Mouse (Mus musculus): ENCODE results near the gene Lca5. TPM values are rescaled to one million over a fixed set of nuclear protein-coding genes. Genes with fewer than 3 reads are reported as not detected.

Gene Lca5
- polyA plus RNA-seq, 1 experiment from 2014 or later = 17.9 TPM

GRCm38 (mm10) chr9:83434489-83434888 is 6.4 kb downstream of the Lca5 start:
- no peak overlapping the region for H3K27ac ChIP-seq (replicated peaks)
- no peaks in the 10 kb centered on the region for H3K9me3 ChIP-seq
- peak; percentile 6 for DNase-seq (ENCODE audit: low spot score)
- WGBS = 62% methylated on average over 4 of the region's 4 CpGs
- H3K4me3 ChIP-seq = no peak overlapping the region
- H3K36me3 ChIP-seq (replicated peaks) = peaks cover 14% of the 10 kb centered on the region; the same call in 1 of the 2 replicates
- H3K4me1 ChIP-seq = peaks cover 6% of the 10 kb centered on the region
- H3K27me3 ChIP-seq (replicated peaks; ENCODE audit: low read depth, poor library complexity, severe bottlenecking) = no peaks in the 10 kb centered on the region

- WGBS = 63% methylated on average over 7 of the region's 7 CpGs
- Histone ChIP-seq H3K9me3 (no peaks in the 10 kb centered on the region), H3K4me1 (peaks cover 6% of the 10 kb centered on the region), H3K27me3 (replicated peaks; ENCODE audit: low read depth, poor library complexity, severe bottlenecking) (no peaks in the 10 kb centered on the region), H3K36me3 (replicated peaks) (peaks cover 14% of the 10 kb centered on the region; the same call in 1 of the 2 replicates), H3K27ac (replicated peaks) (no peak overlapping the region), H3K4me3 (no peak overlapping the region)
- DNase-seq (ENCODE audit: low spot score) = peak; percentile 35
Observed at GRCm38 (mm10) chr9:83433661-83434060, 7.3 kb downstream of the Lca5 start.

- H3K36me3 ChIP-seq (replicated peaks) = peaks cover 48% of the 10 kb centered on the region
- H3K9me3 ChIP-seq = no peaks in the 10 kb centered on the region; the same call in 1 of the 2 replicates
- H3K27ac ChIP-seq (replicated peaks) = no peak overlapping the region
- DNase-seq (ENCODE audit: low spot score) = no peak
- H3K27me3 ChIP-seq (replicated peaks; ENCODE audit: low read depth, poor library complexity, severe bottlenecking) = no peaks in the 10 kb centered on the region
- WGBS = 86% methylated on average over 4 of the region's 4 CpGs
- no peak overlapping the region for H3K4me3 ChIP-seq
- no peaks in the 10 kb centered on the region for H3K4me1 ChIP-seq
Observed at GRCm38 (mm10) chr9:83427926-83428325, 13.0 kb downstream of the Lca5 start.

- H3K36me3 ChIP-seq (replicated peaks) = peaks cover 70% of the 10 kb centered on the region
- H3K4me1 ChIP-seq = no peaks in the 10 kb centered on the region
- WGBS = 93% methylated on average over 5 of the region's 5 CpGs
- H3K4me3 ChIP-seq = no peak overlapping the region
- no peak overlapping the region for H3K27ac ChIP-seq (replicated peaks)
- H3K27me3 ChIP-seq (replicated peaks; ENCODE audit: low read depth, poor library complexity, severe bottlenecking) = no peaks in the 10 kb centered on the region
- no peak for DNase-seq (ENCODE audit: low spot score)
- peaks cover 9% of the 10 kb centered on the region; the same call in 1 of the 2 replicates for H3K9me3 ChIP-seq
Observed at GRCm38 (mm10) chr9:83418965-83419364, 22.0 kb downstream of the Lca5 start.

GRCm38 (mm10) chr9:83413046-83413445 is 27.9 kb downstream of the Lca5 start:
- no peaks in the 10 kb centered on the region for H3K27me3 ChIP-seq (replicated peaks; ENCODE audit: low read depth, poor library complexity, severe bottlenecking)
- H3K4me3 ChIP-seq = no peak overlapping the region
- 75% methylated on average over 10 of the region's 10 CpGs for WGBS
- H3K4me1 ChIP-seq = no peaks in the 10 kb centered on the region
- H3K9me3 ChIP-seq = peaks cover 9% of the 10 kb centered on the region; the same call in 1 of the 2 replicates
- DNase-seq (ENCODE audit: low spot score) = no peak
- no peak overlapping the region for H3K27ac ChIP-seq (replicated peaks)
- H3K36me3 ChIP-seq (replicated peaks) = peaks cover 44% of the 10 kb centered on the region

GRCm38 (mm10) chr9:83405150-83405549 is 35.8 kb downstream of the Lca5 start:
- Histone ChIP-seq H3K36me3 (replicated peaks) (peaks cover 21% of the 10 kb centered on the region), H3K4me3 (no peak overlapping the region), H3K27ac (replicated peaks) (no peak overlapping the region), H3K27me3 (replicated peaks; ENCODE audit: low read depth, poor library complexity, severe bottlenecking) (no peaks in the 10 kb centered on the region), H3K4me1 (peaks cover 7% of the 10 kb centered on the region; the same call in 1 of the 2 replicates), H3K9me3 (no peaks in the 10 kb centered on the region)
- WGBS = 87% methylated on average over 7 of the region's 7 CpGs
- DNase-seq (ENCODE audit: low spot score) = no peak

- H3K4me1 ChIP-seq = peaks cover 7% of the 10 kb centered on the region; the same call in 1 of the 2 replicates
- no peak for DNase-seq (ENCODE audit: low spot score)
- H3K4me3 ChIP-seq = no peak overlapping the region
- 52% methylated on average over 3 of the region's 3 CpGs for WGBS
- H3K36me3 ChIP-seq (replicated peaks) = peaks cover 32% of the 10 kb centered on the region
- no peaks in the 10 kb centered on the region for H3K9me3 ChIP-seq
- no peak overlapping the region for H3K27ac ChIP-seq (replicated peaks)
- no peaks in the 10 kb centered on the region for H3K27me3 ChIP-seq (replicated peaks; ENCODE audit: low read depth, poor library complexity, severe bottlenecking)
Observed at GRCm38 (mm10) chr9:83400783-83401182, 40.1 kb downstream of the Lca5 start.

GRCm38 (mm10) chr9:83399414-83399813 is 41.5 kb downstream of the Lca5 start:
- H3K36me3 ChIP-seq (replicated peaks) = peaks cover 45% of the 10 kb centered on the region
- 90% methylated on average over 7 of the region's 7 CpGs for WGBS

GRCm38 (mm10) chr9:83398260-83398659 is 42.7 kb downstream of the Lca5 start:
- H3K36me3 ChIP-seq (replicated peaks) = peaks cover 52% of the 10 kb centered on the region
- no peaks in the 10 kb centered on the region for H3K4me1 ChIP-seq
- 77% methylated on average over 6 of the region's 6 CpGs for WGBS
- DNase-seq (ENCODE audit: low spot score) = no peak
- no peaks in the 10 kb centered on the region for H3K27me3 ChIP-seq (replicated peaks; ENCODE audit: low read depth, poor library complexity, severe bottlenecking)
- no peaks in the 10 kb centered on the region for H3K9me3 ChIP-seq
- H3K4me3 ChIP-seq = no peak overlapping the region
- no peak overlapping the region for H3K27ac ChIP-seq (replicated peaks)

More at GRCm38 (mm10) chr9:83399414-83399813, 41.5 kb downstream of the Lca5 start:
- peaks cover 7% of the 10 kb centered on the region; the same call in 1 of the 2 replicates for H3K4me1 ChIP-seq
- DNase-seq (ENCODE audit: low spot score) = no peak
- no peak overlapping the region for H3K4me3 ChIP-seq
- no peaks in the 10 kb centered on the region for H3K27me3 ChIP-seq (replicated peaks; ENCODE audit: low read depth, poor library complexity, severe bottlenecking)
- H3K27ac ChIP-seq (replicated peaks) = no peak overlapping the region
- H3K9me3 ChIP-seq = no peaks in the 10 kb centered on the region

GRCm38 (mm10) chr9:83395456-83395855 is 45.5 kb downstream of the Lca5 start:
- H3K9me3 ChIP-seq = no peaks in the 10 kb centered on the region
- peaks cover 38% of the 10 kb centered on the region for H3K36me3 ChIP-seq (replicated peaks)
- no peaks in the 10 kb centered on the region for H3K4me1 ChIP-seq
- no peak for DNase-seq (ENCODE audit: low spot score)
- H3K27ac ChIP-seq (replicated peaks) = no peak overlapping the region
- WGBS = 89% methylated on average over 15 of the region's 15 CpGs
- no peaks in the 10 kb centered on the region for H3K27me3 ChIP-seq (replicated peaks; ENCODE audit: low read depth, poor library complexity, severe bottlenecking)
- no peak overlapping the region for H3K4me3 ChIP-seq

GRCm38 (mm10) chr9:83391996-83392395 is 48.9 kb downstream of the Lca5 start:
- no peaks in the 10 kb centered on the region; the same call in 1 of the 2 replicates for H3K4me1 ChIP-seq
- H3K9me3 ChIP-seq = no peaks in the 10 kb centered on the region
- no peak for DNase-seq (ENCODE audit: low spot score)
- no peak overlapping the region for H3K27ac ChIP-seq (replicated peaks)
- H3K4me3 ChIP-seq = no peak overlapping the region
- WGBS = 85% methylated on average over 11 of the region's 11 CpGs
- H3K36me3 ChIP-seq (replicated peaks) = peaks cover 21% of the 10 kb centered on the region
- no peaks in the 10 kb centered on the region for H3K27me3 ChIP-seq (replicated peaks; ENCODE audit: low read depth, poor library complexity, severe bottlenecking)

GRCm38 (mm10) chr9:83389570-83389969 is 51.4 kb downstream of the Lca5 start:
- Histone ChIP-seq H3K27ac (replicated peaks) (no peak overlapping the region), H3K27me3 (replicated peaks; ENCODE audit: low read depth, poor library complexity, severe bottlenecking) (no peaks in the 10 kb centered on the region), H3K9me3 (no peaks in the 10 kb centered on the region), H3K4me3 (no peak overlapping the region), H3K4me1 (no peaks in the 10 kb centered on the region; the same call in 1 of the 2 replicates), H3K36me3 (replicated peaks) (peaks cover 8% of the 10 kb centered on the region)
- no peak for DNase-seq (ENCODE audit: low spot score)
- 76% methylated on average over 9 of the region's 9 CpGs for WGBS

- 84% methylated on average over 5 of the region's 5 CpGs for whole genome bisulfite sequencing
- Histone ChIP-seq H3K9me3 (no peaks in the 10 kb centered on the region), H3K4me3 (no peak overlapping the region), H3K36me3 (replicated peaks) (no peaks in the 10 kb centered on the region), H3K4me1 (no peaks in the 10 kb centered on the region; the same call in 1 of the 2 replicates), H3K27me3 (replicated peaks; ENCODE audit: low read depth, poor library complexity, severe bottlenecking) (no peaks in the 10 kb centered on the region), H3K27ac (replicated peaks) (no peak overlapping the region)
- DNase-seq (ENCODE audit: low spot score) = no peak
Observed at GRCm38 (mm10) chr9:83386264-83386855, 54.6 kb downstream of the Lca5 start.
